19 mouse cellular contexts compared by ENCODE assay signal in genomic region chr11:33198351-33199116, GRCm38 (mm10). TPM values are rescaled to one million over a fixed set of nuclear protein-coding genes. Genes with fewer than 3 reads are reported as not detected.
DNase-seq lines count a peak whose midpoint lies in the region; ATAC-seq and TF ChIP-seq lines count a peak whose summit lies in the region.
"Had no signal": no experiment of that assay in that cellular context is flagged by ENCODE, and none has a peak within 500 bp of the region (broad histone marks: within the 10 kb centered on the region; RNA-seq: fewer than 3 reads in every experiment).

No protein-coding gene starts in this region.

- H3K9me3 ChIP-seq in forebrain, embryonic 10.5 days: peaks cover 8% of the 10 kb centered on the region
- peaks cover 5% of the 10 kb centered on the region; the same call in 1 of the 2 replicates for H3K9me3 ChIP-seq in forebrain, embryonic 16.5 days (ENCODE audit: control insufficient read depth, low read length)
- peaks cover 8% of the 10 kb centered on the region for H3K9me3 ChIP-seq in hindbrain, embryonic 10.5 days
- H3K9me3 ChIP-seq in hindbrain, embryonic 13.5 days: no peaks in the 10 kb centered on the region; the same call in 1 of the 2 replicates
- H3K9me3 ChIP-seq in neural tube, embryonic 11.5 days (ENCODE audit: control insufficient read depth, low read length): peaks cover 3% of the 10 kb centered on the region; the same call in 1 of the 2 replicates
- H3K9me3 ChIP-seq in stomach, postnatal 0 days (ENCODE audit: control insufficient read depth, low read length): peaks cover 5% of the 10 kb centered on the region
- H3K9me3 ChIP-seq: embryonic facial prominence, embryonic 12.5 days; limb, embryonic 15.5 days had no signal

- no peak for ATAC-seq in forebrain, embryonic 16.5 days
- ATAC-seq in hindbrain, embryonic 13.5 days (ENCODE audit: low FRiP score): no peak
- ATAC-seq in neural tube, embryonic 11.5 days (ENCODE audit: insufficient read depth, low FRiP score, low TSS enrichment): no peak
- no peak for ATAC-seq in stomach, postnatal 0 days (ENCODE audit: low FRiP score, low TSS enrichment)
- ATAC-seq: midbrain, embryonic 13.5 days had no signal

- no peak for TF ChIP-seq EP300 in stomach, postnatal 0 days (optimal IDR thresholded peaks at IDR 0.05)

- H3K27ac ChIP-seq in forebrain, embryonic 10.5 days: no peak overlapping the region
- no peak overlapping the region for H3K27ac ChIP-seq in forebrain, embryonic 16.5 days (ENCODE audit: low read length)
- no peak overlapping the region for H3K27ac ChIP-seq in hindbrain, embryonic 10.5 days
- peak overlapping the region; percentile 90 for H3K27ac ChIP-seq in hindbrain, embryonic 13.5 days
- no peak overlapping the region for H3K27ac ChIP-seq in neural tube, embryonic 11.5 days (ENCODE audit: low read depth, low read length)
- no peak overlapping the region for H3K27ac ChIP-seq in stomach, postnatal 0 days (replicated peaks)
- H3K27ac ChIP-seq: embryonic facial prominence, embryonic 12.5 days; gastrocnemius, adult 2 months; left cerebral cortex, adult 2 months; limb, embryonic 15.5 days; midbrain, embryonic 13.5 days had no signal

- H3K4me3 ChIP-seq in forebrain, embryonic 10.5 days: no peak overlapping the region
- H3K4me3 ChIP-seq in forebrain, embryonic 16.5 days (replicated peaks; ENCODE audit: low read length): no peak overlapping the region
- H3K4me3 ChIP-seq in hindbrain, embryonic 10.5 days: peak overlapping the region; percentile 53; the same call in 1 of the 2 replicates
- peak overlapping the region; percentile 47 for H3K4me3 ChIP-seq in hindbrain, embryonic 13.5 days
- 0 out of 2 replicates have a peak overlapping the region, but pooled peaks have one; percentile 18 for H3K4me3 ChIP-seq in neural tube, embryonic 11.5 days (ENCODE audit: low read depth, low read length)
- H3K4me3 ChIP-seq in stomach, postnatal 0 days (ENCODE audit: low read depth, low read length): no peak overlapping the region
- H3K4me3 ChIP-seq: embryonic facial prominence, embryonic 12.5 days; gastrocnemius, adult 2 months; left cerebral cortex, adult 2 months had no signal

- H3K36me3 ChIP-seq in forebrain, embryonic 10.5 days (replicated peaks): no peaks in the 10 kb centered on the region
- H3K36me3 ChIP-seq in forebrain, embryonic 16.5 days (ENCODE audit: control insufficient read depth, insufficient read depth): no peaks in the 10 kb centered on the region
- no peaks in the 10 kb centered on the region for H3K36me3 ChIP-seq in hindbrain, embryonic 10.5 days
- H3K36me3 ChIP-seq in hindbrain, embryonic 13.5 days: no peaks in the 10 kb centered on the region
- no peaks in the 10 kb centered on the region for H3K36me3 ChIP-seq in neural tube, embryonic 11.5 days (ENCODE audit: control insufficient read depth, insufficient read depth, low read length)
- H3K36me3 ChIP-seq in stomach, postnatal 0 days (ENCODE audit: control insufficient read depth, insufficient read depth, low read length): no peaks in the 10 kb centered on the region
- H3K36me3 ChIP-seq: embryonic facial prominence, embryonic 12.5 days; G1E; limb, embryonic 15.5 days; midbrain, embryonic 13.5 days had no signal

- no peak overlapping the region for H3K9ac ChIP-seq in forebrain, embryonic 16.5 days (replicated peaks; ENCODE audit: low read depth, low read length)
- peak overlapping the region; percentile 74 for H3K9ac ChIP-seq in hindbrain, embryonic 13.5 days
- no peak overlapping the region for H3K9ac ChIP-seq in neural tube, embryonic 11.5 days (ENCODE audit: low read length)
- H3K9ac ChIP-seq in stomach, postnatal 0 days (ENCODE audit: low read length): no peak overlapping the region
- H3K9ac ChIP-seq: embryonic facial prominence, embryonic 12.5 days; limb, embryonic 15.5 days; midbrain, embryonic 13.5 days had no signal

- intact Hi-C loops in left cerebral cortex, postnatal 14 days (cut with DNase I): no loop called here

- no peak for TF ChIP-seq CTCF in stomach, postnatal 0 days (IDR thresholded peaks at IDR 0.05; ENCODE audit: low read depth)

- peaks cover 60% of the 10 kb centered on the region for H3K4me1 ChIP-seq in forebrain, embryonic 10.5 days
- peaks cover 29% of the 10 kb centered on the region for H3K4me1 ChIP-seq in forebrain, embryonic 16.5 days (replicated peaks; ENCODE audit: control insufficient read depth, insufficient read depth, low read length)
- H3K4me1 ChIP-seq in hindbrain, embryonic 10.5 days (replicated peaks): peaks cover 68% of the 10 kb centered on the region
- peaks cover 55% of the 10 kb centered on the region for H3K4me1 ChIP-seq in hindbrain, embryonic 13.5 days (replicated peaks)
- H3K4me1 ChIP-seq in neural tube, embryonic 11.5 days (ENCODE audit: control insufficient read depth, insufficient read depth, low read length): peaks cover 22% of the 10 kb centered on the region
- peaks cover 2% of the 10 kb centered on the region; the same call in 1 of the 2 replicates for H3K4me1 ChIP-seq in stomach, postnatal 0 days (replicated peaks; ENCODE audit: control insufficient read depth, insufficient read depth)

- 14% methylated on average over 22 of the region's 22 CpGs for WGBS in forebrain, embryonic 10.5 days
- WGBS in forebrain, embryonic 16.5 days: 14% methylated on average over 22 of the region's 22 CpGs
- WGBS in hindbrain, embryonic 10.5 days: 11% methylated on average over 22 of the region's 22 CpGs
- 18% methylated on average over 22 of the region's 22 CpGs for WGBS in hindbrain, embryonic 13.5 days
- WGBS in neural tube, embryonic 11.5 days: 17% methylated on average over 22 of the region's 22 CpGs
- WGBS in stomach, postnatal 0 days: 22% methylated on average over 22 of the region's 22 CpGs

- H3K27me3 ChIP-seq in forebrain, embryonic 10.5 days (ENCODE audit: poor library complexity, severe bottlenecking): peaks cover 100% of the 10 kb centered on the region
- H3K27me3 ChIP-seq in forebrain, embryonic 16.5 days (replicated peaks; ENCODE audit: control insufficient read depth, insufficient read depth, low read length): peaks cover 83% of the 10 kb centered on the region
- H3K27me3 ChIP-seq in hindbrain, embryonic 10.5 days (ENCODE audit: insufficient read depth, poor library complexity, severe bottlenecking): peaks cover 99% of the 10 kb centered on the region
- H3K27me3 ChIP-seq in hindbrain, embryonic 13.5 days: peaks cover 96% of the 10 kb centered on the region
- peaks cover 91% of the 10 kb centered on the region for H3K27me3 ChIP-seq in neural tube, embryonic 11.5 days (ENCODE audit: control insufficient read depth, insufficient read depth, low read length)
- H3K27me3 ChIP-seq in stomach, postnatal 0 days (ENCODE audit: control insufficient read depth, insufficient read depth, low read length): peaks cover 44% of the 10 kb centered on the region

- H3K4me2 ChIP-seq in forebrain, embryonic 16.5 days (ENCODE audit: low read length): no peak overlapping the region
- H3K4me2 ChIP-seq in hindbrain, embryonic 13.5 days: peak overlapping the region; percentile 52
- peak overlapping the region; percentile 27; the same call in 1 of the 2 replicates for H3K4me2 ChIP-seq in neural tube, embryonic 11.5 days (ENCODE audit: low read depth)
- H3K4me2 ChIP-seq in stomach, postnatal 0 days (replicated peaks; ENCODE audit: low read depth): no peak overlapping the region
- H3K4me2 ChIP-seq: embryonic facial prominence, embryonic 12.5 days; limb, embryonic 15.5 days had no signal

- DNase-seq in forebrain, embryonic 10.5 days (ENCODE audit: extremely low spot score, low spot score): peak; percentile 27
- DNase-seq in hindbrain, embryonic 10.5 days (ENCODE audit: low spot score): peak; percentile 37
- DNase-seq in neural tube, embryonic 11.5 days (ENCODE audit: low spot score): peak; percentile 44
- no peak for DNase-seq in stomach, postnatal 0 days (ENCODE audit: low spot score)
- DNase-seq in left cerebral cortex, postnatal 14 days (ENCODE audit: low spot score in 2 of 2): no peak
- DNase-seq: gastrocnemius, adult 2 months; heart, postnatal 4 days; kidney, postnatal 14 days; lung, adult 18-20 months; lung, postnatal 4 days; right cerebral cortex, postnatal 4 days had no signal

RNA-seq across cellular contexts. Expression of gene Tlx3, which starts 4.9 kb away (rescaled TPM):
- not detected in 2 replicates for polyA plus RNA-seq in forebrain, embryonic 10.5 days (2016; fragmentation: Nextera tagmentation; extraction: Ambion mirVana)
- polyA plus RNA-seq in forebrain, embryonic 16.5 days (2015; fragmentation: Nextera tagmentation; extraction: Ambion mirVana): not detected in 2 replicates
- polyA plus RNA-seq in hindbrain, embryonic 10.5 days (2016; fragmentation: Nextera tagmentation; extraction: Ambion mirVana): 11.9 and 17.9 TPM in 2 replicates
- 20.2 and 29.0 TPM in 2 replicates for polyA plus RNA-seq in hindbrain, embryonic 13.5 days (2015; fragmentation: Nextera tagmentation; extraction: Ambion mirVana)
- 22.4 and 28.5 TPM in 2 replicates for polyA plus RNA-seq in neural tube, embryonic 11.5 days (2014; fragmentation: Nextera tagmentation; extraction: Ambion mirVana)
- polyA plus RNA-seq in stomach, postnatal 0 days (2015; fragmentation: Nextera tagmentation; extraction: Ambion mirVana): not detected in 2 replicates
- total RNA-seq in left cerebral cortex, postnatal 14 days (2021): not detected
- total RNA-seq: G1E; gastrocnemius, adult 2 months; heart, postnatal 4 days; layer of hippocampus, adult 8-10 months; left cerebral cortex, adult 2 months had no signal
- polyA plus RNA-seq: limb, embryonic 15.5 days had no signal

RNA-seq across cellular contexts. Expression of gene Npm1, which starts 35.5 kb away (rescaled TPM):
- polyA plus RNA-seq in forebrain, embryonic 10.5 days (2016; fragmentation: Nextera tagmentation; extraction: Ambion mirVana): 1,478 and 1,686 TPM in 2 replicates
- 479 and 511 TPM in 2 replicates for polyA plus RNA-seq in forebrain, embryonic 16.5 days (2015; fragmentation: Nextera tagmentation; extraction: Ambion mirVana)
- polyA plus RNA-seq in hindbrain, embryonic 10.5 days (2016; fragmentation: Nextera tagmentation; extraction: Ambion mirVana): 691 and 1,253 TPM in 2 replicates
- polyA plus RNA-seq in hindbrain, embryonic 13.5 days (2015; fragmentation: Nextera tagmentation; extraction: Ambion mirVana): 542 and 556 TPM in 2 replicates
- polyA plus RNA-seq in neural tube, embryonic 11.5 days (2014; fragmentation: Nextera tagmentation; extraction: Ambion mirVana): 1,037 and 1,076 TPM in 2 replicates
- polyA plus RNA-seq in stomach, postnatal 0 days (2015; fragmentation: Nextera tagmentation; extraction: Ambion mirVana): 343 and 356 TPM in 2 replicates
- 100 to 1,000 TPM; 157 to 166 TPM for total RNA-seq in left cerebral cortex, postnatal 14 days (2021)

RNA-seq across cellular contexts. Expression of gene Fgf18, which starts 51.3 kb away (rescaled TPM):
- 3.6 and 3.8 TPM in 2 replicates for polyA plus RNA-seq in forebrain, embryonic 10.5 days (2016; fragmentation: Nextera tagmentation; extraction: Ambion mirVana)
- polyA plus RNA-seq in forebrain, embryonic 16.5 days (2015; fragmentation: Nextera tagmentation; extraction: Ambion mirVana): 3.8 and 4.3 TPM in 2 replicates
- 5.9 and 7.7 TPM in 2 replicates for polyA plus RNA-seq in hindbrain, embryonic 10.5 days (2016; fragmentation: Nextera tagmentation; extraction: Ambion mirVana)
- 4.8 and 5.0 TPM in 2 replicates for polyA plus RNA-seq in hindbrain, embryonic 13.5 days (2015; fragmentation: Nextera tagmentation; extraction: Ambion mirVana)
- 6.8 and 9.9 TPM in 2 replicates for polyA plus RNA-seq in neural tube, embryonic 11.5 days (2014; fragmentation: Nextera tagmentation; extraction: Ambion mirVana)
- 1.4 and 2.3 TPM in 2 replicates for polyA plus RNA-seq in stomach, postnatal 0 days (2015; fragmentation: Nextera tagmentation; extraction: Ambion mirVana)
- 1 to 10 TPM; 2.5 to 3.7 TPM for total RNA-seq in left cerebral cortex, postnatal 14 days (2021)
- total RNA-seq: G1E had no signal
- polyA plus RNA-seq: G1E had no signal

Comparison
In these comparisons a context has a peak if more than half of its experiments do, and no peak if none do; other contexts are left out.
1. DNase-seq: peak in forebrain, embryonic 10.5 days (single experiment), hindbrain, embryonic 10.5 days (single experiment) and neural tube, embryonic 11.5 days (single experiment); none in stomach, postnatal 0 days (single experiment) and left cerebral cortex, postnatal 14 days (0 of 2).
2. H3K4me3 ChIP-seq: peak in hindbrain, embryonic 10.5 days (single experiment), hindbrain, embryonic 13.5 days (single experiment) and neural tube, embryonic 11.5 days (single experiment); none in forebrain, embryonic 10.5 days (single experiment), forebrain, embryonic 16.5 days (single experiment) and stomach, postnatal 0 days (single experiment).
3. H3K4me2 ChIP-seq: peak in hindbrain, embryonic 13.5 days (single experiment) and neural tube, embryonic 11.5 days (single experiment); none in forebrain, embryonic 16.5 days (single experiment) and stomach, postnatal 0 days (single experiment).
4. RNA of gene Tlx3, which starts 4.9 kb away (polyA plus RNA-seq): 20.2 to 29.0 TPM in hindbrain, embryonic 13.5 days, 22.4 to 28.5 TPM in neural tube, embryonic 11.5 days and 11.9 to 17.9 TPM in hindbrain, embryonic 10.5 days; not detected in forebrain, embryonic 16.5 days, not detected in forebrain, embryonic 10.5 days and not detected in stomach, postnatal 0 days; every median in the first group is over 10 times any median in the second.